Mouse (Mus musculus): ENCODE data around the gene Zfp143. TPM values are rescaled to one million over a fixed set of nuclear protein-coding genes. Genes with fewer than 3 reads are reported as not detected.

Gene Zfp143
- polyA plus RNA-seq, 1 experiment from 2014 or later: 26.1 TPM

- H3K36me3 ChIP-seq (replicated peaks): peaks cover 60% of the 10 kb centered on the region
- WGBS: 1% methylated on average over 26 of the region's 26 CpGs
- DNase-seq (ENCODE audit: low spot score): peak; percentile 18
- H3K9me3 ChIP-seq: no peaks in the 10 kb centered on the region
- H3K27me3 ChIP-seq (replicated peaks; ENCODE audit: low read depth, poor library complexity, severe bottlenecking): no peaks in the 10 kb centered on the region
- H3K4me1 ChIP-seq: peaks cover 13% of the 10 kb centered on the region
- peak overlapping the region; percentile 74 for H3K4me3 ChIP-seq
- peak overlapping the region; percentile 99 for H3K27ac ChIP-seq (replicated peaks)
Measured at GRCm38 (mm10) chr7:110060669-110061198, 283 bp upstream of the Zfp143 start.

GRCm38 (mm10) chr7:110061752-110062273 lies 796 bp downstream of the Zfp143 start:
- Histone ChIP-seq H3K27me3 (replicated peaks; ENCODE audit: low read depth, poor library complexity, severe bottlenecking) (no peaks in the 10 kb centered on the region), H3K36me3 (replicated peaks) (peaks cover 60% of the 10 kb centered on the region), H3K27ac (replicated peaks) (peak overlapping the region; percentile 99), H3K9me3 (no peaks in the 10 kb centered on the region), H3K4me1 (peaks cover 13% of the 10 kb centered on the region), H3K4me3 (peak overlapping the region; percentile 74)
- DNase-seq (ENCODE audit: low spot score): peak; percentile 90
- under 1% methylated on average over 48 of the region's 48 CpGs for WGBS

GRCm38 (mm10) chr7:110063731-110064130 lies 2.7 kb downstream of the Zfp143 start:
- DNase-seq (ENCODE audit: low spot score): no peak
- Histone ChIP-seq H3K27me3 (replicated peaks; ENCODE audit: low read depth, poor library complexity, severe bottlenecking) (no peaks in the 10 kb centered on the region), H3K9me3 (no peaks in the 10 kb centered on the region), H3K27ac (replicated peaks) (no peak overlapping the region), H3K36me3 (replicated peaks) (peaks cover 61% of the 10 kb centered on the region), H3K4me1 (peaks cover 13% of the 10 kb centered on the region), H3K4me3 (no peak overlapping the region)
- 96% methylated on average over 9 of the region's 9 CpGs for WGBS

- DNase-seq (ENCODE audit: low spot score): no peak
- Histone ChIP-seq H3K9me3 (no peaks in the 10 kb centered on the region), H3K36me3 (replicated peaks) (peaks cover 87% of the 10 kb centered on the region), H3K27me3 (replicated peaks; ENCODE audit: low read depth, poor library complexity, severe bottlenecking) (no peaks in the 10 kb centered on the region), H3K4me3 (no peak overlapping the region), H3K27ac (replicated peaks) (no peak overlapping the region), H3K4me1 (no peaks in the 10 kb centered on the region)
- WGBS: 90% methylated on average over 2 of the region's 2 CpGs
Measured at GRCm38 (mm10) chr7:110069070-110069469, 8.1 kb downstream of the Zfp143 start.

- Histone ChIP-seq H3K27me3 (replicated peaks; ENCODE audit: low read depth, poor library complexity, severe bottlenecking) (no peaks in the 10 kb centered on the region), H3K27ac (replicated peaks) (no peak overlapping the region), H3K36me3 (replicated peaks) (peaks cover 100% of the 10 kb centered on the region), H3K4me1 (no peaks in the 10 kb centered on the region), H3K4me3 (no peak overlapping the region), H3K9me3 (no peaks in the 10 kb centered on the region)
- 92% methylated on average over 5 of the region's 5 CpGs for WGBS
- DNase-seq (ENCODE audit: low spot score): no peak
Measured at GRCm38 (mm10) chr7:110078168-110078567, 17.2 kb downstream of the Zfp143 start.

- Histone ChIP-seq H3K4me3 (no peak overlapping the region), H3K27me3 (replicated peaks; ENCODE audit: low read depth, poor library complexity, severe bottlenecking) (no peaks in the 10 kb centered on the region), H3K36me3 (replicated peaks) (peaks cover 100% of the 10 kb centered on the region), H3K9me3 (no peaks in the 10 kb centered on the region), H3K4me1 (no peaks in the 10 kb centered on the region), H3K27ac (replicated peaks) (no peak overlapping the region)
- DNase-seq (ENCODE audit: low spot score): peak; percentile 27
- 77% methylated on average over 13 of the region's 13 CpGs for WGBS
Measured at GRCm38 (mm10) chr7:110083386-110084165, 22.6 kb downstream of the Zfp143 start.

- no peak for DNase-seq (ENCODE audit: low spot score)
- Histone ChIP-seq H3K4me3 (no peak overlapping the region), H3K27me3 (replicated peaks; ENCODE audit: low read depth, poor library complexity, severe bottlenecking) (no peaks in the 10 kb centered on the region), H3K27ac (replicated peaks) (no peak overlapping the region), H3K36me3 (replicated peaks) (peaks cover 100% of the 10 kb centered on the region), H3K4me1 (no peaks in the 10 kb centered on the region), H3K9me3 (no peaks in the 10 kb centered on the region)
Measured at GRCm38 (mm10) chr7:110085217-110085616, 24.2 kb downstream of the Zfp143 start.

- Histone ChIP-seq H3K27me3 (replicated peaks; ENCODE audit: low read depth, poor library complexity, severe bottlenecking) (no peaks in the 10 kb centered on the region), H3K9me3 (no peaks in the 10 kb centered on the region), H3K27ac (replicated peaks) (no peak overlapping the region), H3K4me1 (no peaks in the 10 kb centered on the region), H3K4me3 (no peak overlapping the region), H3K36me3 (replicated peaks) (peaks cover 100% of the 10 kb centered on the region)
- 88% methylated on average over 4 of the region's 4 CpGs for WGBS
- DNase-seq (ENCODE audit: low spot score): no peak
Measured at GRCm38 (mm10) chr7:110087914-110088313, 26.9 kb downstream of the Zfp143 start.

GRCm38 (mm10) chr7:110091670-110092069 lies 30.7 kb downstream of the Zfp143 start:
- no peaks in the 10 kb centered on the region for H3K4me1 ChIP-seq
- no peaks in the 10 kb centered on the region for H3K27me3 ChIP-seq (replicated peaks; ENCODE audit: low read depth, poor library complexity, severe bottlenecking)
- WGBS: 85% methylated on average over 7 of the region's 7 CpGs
- DNase-seq (ENCODE audit: low spot score): no peak
- peaks cover 100% of the 10 kb centered on the region for H3K36me3 ChIP-seq (replicated peaks)
- no peak overlapping the region for H3K4me3 ChIP-seq
- H3K27ac ChIP-seq (replicated peaks): no peak overlapping the region
- H3K9me3 ChIP-seq: no peaks in the 10 kb centered on the region

- H3K4me3 ChIP-seq: no peak overlapping the region
- WGBS: 85% methylated on average over 4 of the region's 4 CpGs
- peaks cover 19% of the 10 kb centered on the region for H3K4me1 ChIP-seq
- no peak overlapping the region for H3K27ac ChIP-seq (replicated peaks)
- H3K36me3 ChIP-seq (replicated peaks): peaks cover 63% of the 10 kb centered on the region
- H3K9me3 ChIP-seq: no peaks in the 10 kb centered on the region
- H3K27me3 ChIP-seq (replicated peaks; ENCODE audit: low read depth, poor library complexity, severe bottlenecking): no peaks in the 10 kb centered on the region
- no peak for DNase-seq (ENCODE audit: low spot score)
Measured at GRCm38 (mm10) chr7:110096332-110096731, 35.3 kb downstream of the Zfp143 start.

- Histone ChIP-seq H3K4me1 (peaks cover 19% of the 10 kb centered on the region), H3K9me3 (no peaks in the 10 kb centered on the region), H3K27ac (replicated peaks) (no peak overlapping the region), H3K27me3 (replicated peaks; ENCODE audit: low read depth, poor library complexity, severe bottlenecking) (no peaks in the 10 kb centered on the region), H3K4me3 (no peak overlapping the region), H3K36me3 (replicated peaks) (peaks cover 54% of the 10 kb centered on the region)
- no peak for DNase-seq (ENCODE audit: low spot score)
- 70% methylated on average over 7 of the region's 7 CpGs for WGBS
Measured at GRCm38 (mm10) chr7:110097106-110097793, 36.2 kb downstream of the Zfp143 start.

GRCm38 (mm10) chr7:110100854-110101253 lies 39.8 kb downstream of the Zfp143 start:
- Histone ChIP-seq H3K4me3 (no peak overlapping the region), H3K27me3 (replicated peaks; ENCODE audit: low read depth, poor library complexity, severe bottlenecking) (no peaks in the 10 kb centered on the region), H3K4me1 (peaks cover 19% of the 10 kb centered on the region), H3K36me3 (replicated peaks) (peaks cover 18% of the 10 kb centered on the region), H3K27ac (replicated peaks) (0 out of 2 replicates have a peak overlapping the region, but pooled peaks have one; percentile 51), H3K9me3 (no peaks in the 10 kb centered on the region)
- WGBS: 29% methylated on average over 6 of the region's 6 CpGs
- DNase-seq (ENCODE audit: low spot score): no peak

Measured in embryonic facial prominence, embryonic 10.5 days (tissue).